Mouse (Mus musculus) megakaryocyte progenitor cell, adult 5-6 weeks (primary cell): ENCODE results near the gene Hmgcl. TPM values are rescaled to one million over a fixed set of nuclear protein-coding genes. Genes with fewer than 3 reads are reported as not detected.
A peak's percentile ranks its signal among the peaks of the same experiment; 100 is the strongest.

Source experiments
- ATAC-seq: replicated peaks from 2 replicates; pipeline ENCODE4 v1.8.0; 2016; ENCODE audit warnings: mild to moderate bottlenecking, moderate TSS enrichment, inconsistent platforms; ENCODE audit not compliant: poor library complexity
- total RNA-seq, 2 experiments: library from RNA; stranded (forward) in 1 of 2; stranded (reverse) in 1 of 2; fragments of 157-497, 149-512 nt in 1 of 2; fragments of 200-1000 nt in 1 of 2; gene quantifications; 2 replicates each; pipeline versions ENCODE4 v1.2.3 to v1.2.4; 2015 to 2017

Gene Hmgcl
- total RNA-seq, 2 experiments from 2014 or later = 48.1 to 51.4 TPM

GRCm38 (mm10) chr4:135926195-135926808, 19.9 kb upstream of the Hmgcl start:
- no peak for ATAC-seq

- ATAC-seq = no peak
These were observed 19.4 kb upstream of the Hmgcl start for GRCm38 (mm10) chr4:135926861-135927260.

GRCm38 (mm10) chr4:135928376-135928775, 17.9 kb upstream of the Hmgcl start:
- ATAC-seq = no peak

GRCm38 (mm10) chr4:135929405-135929804, 16.8 kb upstream of the Hmgcl start:
- ATAC-seq = no peak

- ATAC-seq = no peak
These were observed 16.4 kb upstream of the Hmgcl start for GRCm38 (mm10) chr4:135929828-135930227.

GRCm38 (mm10) chr4:135930239-135930638, 16.0 kb upstream of the Hmgcl start:
- ATAC-seq = no peak

GRCm38 (mm10) chr4:135931832-135932231, 14.4 kb upstream of the Hmgcl start:
- ATAC-seq = peak; percentile 76

- peak; percentile 70 for ATAC-seq
These were observed 11.3 kb upstream of the Hmgcl start for GRCm38 (mm10) chr4:135934708-135935500.

GRCm38 (mm10) chr4:135935502-135935901, 10.7 kb upstream of the Hmgcl start:
- ATAC-seq = peak; percentile 43; the same call in 1 of the 2 replicates

GRCm38 (mm10) chr4:135938858-135939257, 7.4 kb upstream of the Hmgcl start:
- ATAC-seq = peak; percentile 49; the same call in 1 of the 2 replicates

- ATAC-seq = 0 out of 2 replicates have a peak, but pooled peaks have one; percentile 40
These were observed 5.2 kb upstream of the Hmgcl start for GRCm38 (mm10) chr4:135941026-135941425.

GRCm38 (mm10) chr4:135942193-135942592, 4.1 kb upstream of the Hmgcl start:
- no peak for ATAC-seq

GRCm38 (mm10) chr4:135943389-135943788, 2.9 kb upstream of the Hmgcl start:
- no peak for ATAC-seq

GRCm38 (mm10) chr4:135945706-135946105, 542 bp upstream of the Hmgcl start:
- ATAC-seq = peak; percentile 63

- no peak for ATAC-seq
These were observed 532 bp downstream of the Hmgcl start for GRCm38 (mm10) chr4:135946659-135947301.

GRCm38 (mm10) chr4:135948142-135948541, 1.9 kb downstream of the Hmgcl start:
- ATAC-seq = no peak

GRCm38 (mm10) chr4:135949475-135949874, 3.2 kb downstream of the Hmgcl start:
- ATAC-seq = no peak

- ATAC-seq = no peak
These were observed 3.7 kb downstream of the Hmgcl start for GRCm38 (mm10) chr4:135949911-135950310.

- no peak for ATAC-seq
These were observed 4.1 kb downstream of the Hmgcl start for GRCm38 (mm10) chr4:135950365-135950764.

- ATAC-seq = no peak
These were observed 5.3 kb downstream of the Hmgcl start for GRCm38 (mm10) chr4:135951505-135951904.

GRCm38 (mm10) chr4:135953179-135953578, 6.9 kb downstream of the Hmgcl start:
- no peak for ATAC-seq

GRCm38 (mm10) chr4:135954241-135954640, 8.0 kb downstream of the Hmgcl start:
- peak; percentile 95 for ATAC-seq
